Mouse (Mus musculus): ENCODE measurements at regions not wholly inside any gene's neighbourhood (a gene's known extent, or its start where the extent isn't known, plus 50 kb on each side); places are given as distances from the start of the nearest gene placed in this dataset.

- Histone ChIP-seq H3K27me3 (no peaks in the 10 kb centered on the region), H3K9me3 (no peaks in the 10 kb centered on the region), H3K4me3 (replicated peaks) (no peak overlapping the region), H3K4me2 (no peak overlapping the region), H3K27ac (no peak overlapping the region), H3K9ac (replicated peaks) (no peak overlapping the region), H3K36me3 (no peaks in the 10 kb centered on the region), H3K4me1 (replicated peaks) (no peaks in the 10 kb centered on the region)
- ATAC-seq (ENCODE audit: insufficient number of reproducible peaks, insufficient read depth, low FRiP score, low TSS enrichment, low read depth): no peak
- WGBS: 48% methylated on average over 1 of the region's 1 CpGs
Measured at GRCm38 (mm10) chr7:94650462-94650861, 1520.6 kb upstream of the Tenm4 start.

GRCm38 (mm10) chr7:94666392-94667155 lies 1504.5 kb upstream of the Tenm4 start:
- Histone ChIP-seq H3K4me2 (no peak overlapping the region), H3K9ac (replicated peaks) (no peak overlapping the region), H3K27me3 (no peaks in the 10 kb centered on the region), H3K9me3 (no peaks in the 10 kb centered on the region), H3K4me3 (replicated peaks) (no peak overlapping the region), H3K27ac (no peak overlapping the region), H3K36me3 (no peaks in the 10 kb centered on the region), H3K4me1 (replicated peaks) (no peaks in the 10 kb centered on the region)
- no peak for ATAC-seq (ENCODE audit: insufficient number of reproducible peaks, insufficient read depth, low FRiP score, low TSS enrichment, low read depth)
- 77% methylated on average over 4 of the region's 4 CpGs for whole genome bisulfite sequencing

GRCm38 (mm10) chr7:94668296-94668695 lies 1502.8 kb upstream of the Tenm4 start:
- no peak for ATAC-seq (ENCODE audit: insufficient number of reproducible peaks, insufficient read depth, low FRiP score, low TSS enrichment, low read depth)
- no peak overlapping the region for H3K4me2 ChIP-seq
- H3K27me3 ChIP-seq: no peaks in the 10 kb centered on the region
- no peak overlapping the region for H3K4me3 ChIP-seq (replicated peaks)
- no peak overlapping the region for H3K9ac ChIP-seq (replicated peaks)
- H3K9me3 ChIP-seq: no peaks in the 10 kb centered on the region
- no peaks in the 10 kb centered on the region for H3K4me1 ChIP-seq (replicated peaks)
- no peaks in the 10 kb centered on the region for H3K36me3 ChIP-seq
- no peak overlapping the region for H3K27ac ChIP-seq
- whole genome bisulfite sequencing: 13% methylated on average over 1 of the region's 1 CpGs

- ATAC-seq (ENCODE audit: insufficient number of reproducible peaks, insufficient read depth, low FRiP score, low TSS enrichment, low read depth): 0 out of 2 replicates have a peak, but pooled peaks have one; percentile 56
- Histone ChIP-seq H3K4me2 (no peak overlapping the region), H3K27ac (no peak overlapping the region), H3K4me1 (replicated peaks) (no peaks in the 10 kb centered on the region), H3K4me3 (replicated peaks) (no peak overlapping the region), H3K27me3 (no peaks in the 10 kb centered on the region), H3K36me3 (no peaks in the 10 kb centered on the region), H3K9ac (replicated peaks) (no peak overlapping the region), H3K9me3 (no peaks in the 10 kb centered on the region)
- 23% methylated on average over 2 of the region's 2 CpGs for WGBS
Measured at GRCm38 (mm10) chr7:94668836-94669396, 1502.1 kb upstream of the Tenm4 start.

GRCm38 (mm10) chr7:94687887-94688286 lies 1483.2 kb upstream of the Tenm4 start:
- Histone ChIP-seq H3K4me2 (no peak overlapping the region), H3K9ac (replicated peaks) (no peak overlapping the region), H3K27me3 (no peaks in the 10 kb centered on the region), H3K36me3 (no peaks in the 10 kb centered on the region), H3K9me3 (no peaks in the 10 kb centered on the region), H3K27ac (no peak overlapping the region), H3K4me3 (replicated peaks) (no peak overlapping the region), H3K4me1 (replicated peaks) (no peaks in the 10 kb centered on the region)
- 44% methylated on average over 2 of the region's 2 CpGs for WGBS
- ATAC-seq (ENCODE audit: insufficient number of reproducible peaks, insufficient read depth, low FRiP score, low TSS enrichment, low read depth): no peak

GRCm38 (mm10) chr7:94697214-94697613 lies 1473.8 kb upstream of the Tenm4 start:
- ATAC-seq (ENCODE audit: insufficient number of reproducible peaks, insufficient read depth, low FRiP score, low TSS enrichment, low read depth): no peak
- Histone ChIP-seq H3K9me3 (no peaks in the 10 kb centered on the region), H3K4me1 (replicated peaks) (no peaks in the 10 kb centered on the region), H3K27me3 (no peaks in the 10 kb centered on the region), H3K4me2 (no peak overlapping the region), H3K36me3 (no peaks in the 10 kb centered on the region), H3K27ac (no peak overlapping the region), H3K4me3 (replicated peaks) (no peak overlapping the region), H3K9ac (replicated peaks) (no peak overlapping the region)
- 93% methylated on average over 4 of the region's 4 CpGs for WGBS

GRCm38 (mm10) chr7:94706457-94706856 lies 1464.6 kb upstream of the Tenm4 start:
- Histone ChIP-seq H3K27me3 (no peaks in the 10 kb centered on the region), H3K4me3 (replicated peaks) (no peak overlapping the region), H3K27ac (no peak overlapping the region), H3K4me2 (no peak overlapping the region), H3K4me1 (replicated peaks) (no peaks in the 10 kb centered on the region), H3K9me3 (no peaks in the 10 kb centered on the region), H3K36me3 (no peaks in the 10 kb centered on the region), H3K9ac (replicated peaks) (no peak overlapping the region)
- ATAC-seq (ENCODE audit: insufficient number of reproducible peaks, insufficient read depth, low FRiP score, low TSS enrichment, low read depth): no peak

GRCm38 (mm10) chr7:94733433-94733832 lies 1437.6 kb upstream of the Tenm4 start:
- Histone ChIP-seq H3K27me3 (no peaks in the 10 kb centered on the region), H3K4me3 (replicated peaks) (no peak overlapping the region), H3K27ac (no peak overlapping the region), H3K9ac (replicated peaks) (no peak overlapping the region), H3K36me3 (no peaks in the 10 kb centered on the region), H3K4me1 (replicated peaks) (no peaks in the 10 kb centered on the region), H3K9me3 (no peaks in the 10 kb centered on the region), H3K4me2 (no peak overlapping the region)
- WGBS: 71% methylated on average over 1 of the region's 1 CpGs
- ATAC-seq (ENCODE audit: insufficient number of reproducible peaks, insufficient read depth, low FRiP score, low TSS enrichment, low read depth): no peak

- Histone ChIP-seq H3K4me3 (replicated peaks) (no peak overlapping the region), H3K9ac (replicated peaks) (no peak overlapping the region), H3K9me3 (no peaks in the 10 kb centered on the region), H3K4me1 (replicated peaks) (no peaks in the 10 kb centered on the region), H3K27me3 (no peaks in the 10 kb centered on the region), H3K36me3 (no peaks in the 10 kb centered on the region), H3K4me2 (no peak overlapping the region), H3K27ac (no peak overlapping the region)
- WGBS: 77% methylated on average over 4 of the region's 4 CpGs
- no peak for ATAC-seq (ENCODE audit: insufficient number of reproducible peaks, insufficient read depth, low FRiP score, low TSS enrichment, low read depth)
Measured at GRCm38 (mm10) chr7:94734741-94735140, 1436.3 kb upstream of the Tenm4 start.
